Mouse (Mus musculus): ENCODE measurements around the gene Zscan5b. TPM values are rescaled to one million over a fixed set of nuclear protein-coding genes. Genes with fewer than 3 reads are reported as not detected.
"Not testable (repeated sequence)": the region's sequence is repeated elsewhere in the genome, so short reads cannot be mapped to it uniquely, and the experiment has no call there.

Zscan5b gene
- total and polyA plus RNA-seq, 2 experiments from 2014 or later = not detected

GRCm38 (mm10) chr7:6196790-6197189 lies 25.3 kb upstream of the Zscan5b start, which contains the start of gene Galp:
TSS of gene Galp (plus strand) at chr7:6197090.
- WGBS = 77% methylated on average over 3 of the region's 3 CpGs

GRCm38 (mm10) chr7:6204200-6204599 lies 17.9 kb upstream of the Zscan5b start:
- WGBS = 85% methylated on average over 3 of the region's 3 CpGs
- no peak for TF ChIP-seq CTCF (IDR thresholded peaks at IDR 0.05; ENCODE audit: low read depth)
- H3K27me3 ChIP-seq (ENCODE audit: insufficient read depth, low read length) = no peaks in the 10 kb centered on the region

More at GRCm38 (mm10) chr7:6196790-6197189, 25.3 kb upstream of the Zscan5b start, which contains the start of gene Galp:
- H3K4me1 ChIP-seq (ENCODE audit: insufficient read depth) = no peaks in the 10 kb centered on the region
- H3K36me3 ChIP-seq (ENCODE audit: insufficient read depth) = no peaks in the 10 kb centered on the region
- no peak within 1 kb of the TSS for H3K9ac ChIP-seq
- no peak for TF ChIP-seq CTCF (IDR thresholded peaks at IDR 0.05; ENCODE audit: low read depth)
- H3K4me3 ChIP-seq (ENCODE audit: low read depth, low read length) = no peak within 1 kb of the TSS
- H3K27ac ChIP-seq (ENCODE audit: low read depth, low read length) = no peak within 1 kb of the TSS
- no peaks in the 10 kb centered on the region for H3K9me3 ChIP-seq (ENCODE audit: low read length)
- ATAC-seq (no peak), DNase-seq (no peak)
- H3K4me2 ChIP-seq (ENCODE audit: low read depth) = no peak within 1 kb of the TSS
- H3K27me3 ChIP-seq (ENCODE audit: insufficient read depth, low read length) = no peaks in the 10 kb centered on the region

GRCm38 (mm10) chr7:6213144-6213543 lies 8.9 kb upstream of the Zscan5b start:
- H3K4me1 ChIP-seq (ENCODE audit: insufficient read depth) = no peaks in the 10 kb centered on the region
- no peak overlapping the region for H3K4me2 ChIP-seq (ENCODE audit: low read depth)
- no peaks in the 10 kb centered on the region for H3K36me3 ChIP-seq (ENCODE audit: insufficient read depth)
- 49% methylated on average over 5 of the region's 5 CpGs for WGBS
- no peaks in the 10 kb centered on the region for H3K27me3 ChIP-seq (ENCODE audit: insufficient read depth, low read length)
- ATAC-seq = no peak
- H3K27ac ChIP-seq (ENCODE audit: low read depth, low read length) = no peak overlapping the region
- no peak overlapping the region for H3K4me3 ChIP-seq (ENCODE audit: low read depth, low read length)
- no peak overlapping the region for H3K9ac ChIP-seq
- TF ChIP-seq CTCF (IDR thresholded peaks at IDR 0.05; ENCODE audit: low read depth) = peak; percentile 28
- no peak for DNase-seq
- no peaks in the 10 kb centered on the region for H3K9me3 ChIP-seq (ENCODE audit: low read length)

More at GRCm38 (mm10) chr7:6204200-6204599, 17.9 kb upstream of the Zscan5b start:
- H3K4me1 ChIP-seq (ENCODE audit: insufficient read depth) = no peaks in the 10 kb centered on the region
- no peak overlapping the region for H3K27ac ChIP-seq (ENCODE audit: low read depth, low read length)
- H3K36me3 ChIP-seq (ENCODE audit: insufficient read depth) = no peaks in the 10 kb centered on the region
- no peak overlapping the region for H3K4me3 ChIP-seq (ENCODE audit: low read depth, low read length)
- DNase-seq (no peak), ATAC-seq (no peak)
- no peaks in the 10 kb centered on the region for H3K9me3 ChIP-seq (ENCODE audit: low read length)
- H3K9ac ChIP-seq = no peak overlapping the region
- H3K4me2 ChIP-seq (ENCODE audit: low read depth) = no peak overlapping the region

GRCm38 (mm10) chr7:6214691-6215090 lies 7.4 kb upstream of the Zscan5b start:
- WGBS = 71% methylated on average over 3 of the region's 4 CpGs
- H3K27me3 ChIP-seq (ENCODE audit: insufficient read depth, low read length); H3K4me3 ChIP-seq (ENCODE audit: low read depth, low read length); H3K4me1 ChIP-seq (ENCODE audit: insufficient read depth); H3K4me2 ChIP-seq (ENCODE audit: low read depth); ATAC-seq; H3K27ac ChIP-seq (ENCODE audit: low read depth, low read length); H3K36me3 ChIP-seq (ENCODE audit: insufficient read depth); H3K9me3 ChIP-seq (ENCODE audit: low read length); DNase-seq; H3K9ac ChIP-seq: not testable (repeated sequence)

GRCm38 (mm10) chr7:6220147-6220546 lies 1.9 kb upstream of the Zscan5b start:
- ATAC-seq (no peak), DNase-seq (no peak)
- H3K4me2 ChIP-seq (ENCODE audit: low read depth) = no peak overlapping the region
- no peaks in the 10 kb centered on the region for H3K27me3 ChIP-seq (ENCODE audit: insufficient read depth, low read length)
- no peaks in the 10 kb centered on the region for H3K36me3 ChIP-seq (ENCODE audit: insufficient read depth)
- H3K4me1 ChIP-seq (ENCODE audit: insufficient read depth) = no peaks in the 10 kb centered on the region
- H3K9ac ChIP-seq = no peak overlapping the region
- no peaks in the 10 kb centered on the region for H3K9me3 ChIP-seq (ENCODE audit: low read length)
- no peak for TF ChIP-seq CTCF (IDR thresholded peaks at IDR 0.05; ENCODE audit: low read depth)
- H3K4me3 ChIP-seq (ENCODE audit: low read depth, low read length) = no peak overlapping the region
- 41% methylated on average over 3 of the region's 3 CpGs for WGBS
- no peak overlapping the region for H3K27ac ChIP-seq (ENCODE audit: low read depth, low read length)

GRCm38 (mm10) chr7:6228491-6228890 lies 6.4 kb downstream of the Zscan5b start:
- not testable (repeated sequence) for ATAC-seq
- 53% methylated on average over 8 of the region's 8 CpGs for WGBS

GRCm38 (mm10) chr7:6239787-6240186 lies 17.7 kb downstream of the Zscan5b start:
- H3K36me3 ChIP-seq (ENCODE audit: insufficient read depth) = no peaks in the 10 kb centered on the region
- no peaks in the 10 kb centered on the region for H3K4me1 ChIP-seq (ENCODE audit: insufficient read depth)
- TF ChIP-seq CTCF (IDR thresholded peaks at IDR 0.05; ENCODE audit: low read depth) = no peak
- 48% methylated on average over 11 of the region's 11 CpGs for WGBS
- no peaks in the 10 kb centered on the region for H3K9me3 ChIP-seq (ENCODE audit: low read length)
- H3K4me3 ChIP-seq (ENCODE audit: low read depth, low read length) = no peak overlapping the region
- no peak for ATAC-seq
- no peaks in the 10 kb centered on the region for H3K27me3 ChIP-seq (ENCODE audit: insufficient read depth, low read length)
- H3K27ac ChIP-seq (ENCODE audit: low read depth, low read length) = no peak overlapping the region
- H3K4me2 ChIP-seq (ENCODE audit: low read depth) = no peak overlapping the region
- no peak overlapping the region for H3K9ac ChIP-seq
- no peak for DNase-seq

More at GRCm38 (mm10) chr7:6228491-6228890, 6.4 kb downstream of the Zscan5b start:
- not testable (repeated sequence) for H3K27me3 ChIP-seq (ENCODE audit: insufficient read depth, low read length); H3K9me3 ChIP-seq (ENCODE audit: low read length); H3K4me3 ChIP-seq (ENCODE audit: low read depth, low read length); H3K4me1 ChIP-seq (ENCODE audit: insufficient read depth); H3K4me2 ChIP-seq (ENCODE audit: low read depth); H3K27ac ChIP-seq (ENCODE audit: low read depth, low read length); H3K36me3 ChIP-seq (ENCODE audit: insufficient read depth); H3K9ac ChIP-seq
- peak; percentile 4 for DNase-seq
